Mouse (Mus musculus): ENCODE measurements around the gene Dpp6.

The Dpp6 gene

DNA sequence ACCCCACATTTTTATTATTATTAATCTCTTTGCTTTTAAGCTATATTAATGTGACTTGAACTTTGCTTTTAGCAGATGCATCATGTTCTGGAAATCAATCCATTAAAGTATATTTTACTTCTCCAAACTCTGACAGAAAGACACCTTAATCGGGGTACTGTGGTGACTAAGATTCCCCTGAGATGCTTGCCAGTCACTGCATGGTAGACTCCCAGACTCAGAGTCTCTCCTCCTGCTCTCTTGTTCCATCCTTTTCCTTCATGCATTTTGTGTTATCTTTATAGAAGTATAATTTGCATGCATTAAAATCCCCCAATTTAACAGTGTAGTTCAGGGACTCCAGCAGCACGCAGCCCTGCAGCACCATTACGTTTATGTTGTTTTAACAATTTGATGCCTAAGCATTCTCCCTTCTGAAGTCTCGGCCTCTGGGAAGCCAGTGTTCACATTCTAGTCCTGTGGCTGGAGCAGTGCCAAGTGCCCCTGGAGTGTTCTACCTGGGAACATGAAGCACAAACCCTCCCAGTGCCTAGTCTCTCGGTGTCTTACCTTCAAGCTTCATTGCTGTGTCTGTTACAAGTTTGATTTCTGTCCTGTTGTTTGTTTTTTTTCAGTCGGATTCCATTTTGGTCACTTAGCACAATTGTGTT is 153.1 kb downstream of the Dpp6 start:
- no peak for DNase-seq (ENCODE audit: low spot score)

DNA sequence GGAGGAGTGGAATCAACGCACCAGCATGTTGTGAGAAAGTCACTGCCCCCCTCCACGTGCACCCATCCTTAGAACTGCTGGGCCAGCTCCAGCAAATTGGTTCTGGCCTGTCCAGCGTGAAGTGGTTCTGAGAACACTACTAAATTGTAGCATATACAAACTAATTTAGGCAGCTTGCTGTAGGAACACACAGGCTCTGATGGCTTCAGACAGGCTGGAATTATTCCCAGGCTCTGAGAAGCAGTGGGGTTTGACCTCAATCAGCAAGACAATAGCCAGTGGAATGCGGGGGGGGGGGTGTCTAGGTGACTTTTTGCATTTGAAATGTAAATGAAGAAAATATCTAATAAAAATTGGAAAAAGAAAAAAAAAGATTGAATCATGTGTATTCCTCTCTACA is 156.2 kb downstream of the Dpp6 start:
- no peak for DNase-seq (ENCODE audit: low spot score)

DNA sequence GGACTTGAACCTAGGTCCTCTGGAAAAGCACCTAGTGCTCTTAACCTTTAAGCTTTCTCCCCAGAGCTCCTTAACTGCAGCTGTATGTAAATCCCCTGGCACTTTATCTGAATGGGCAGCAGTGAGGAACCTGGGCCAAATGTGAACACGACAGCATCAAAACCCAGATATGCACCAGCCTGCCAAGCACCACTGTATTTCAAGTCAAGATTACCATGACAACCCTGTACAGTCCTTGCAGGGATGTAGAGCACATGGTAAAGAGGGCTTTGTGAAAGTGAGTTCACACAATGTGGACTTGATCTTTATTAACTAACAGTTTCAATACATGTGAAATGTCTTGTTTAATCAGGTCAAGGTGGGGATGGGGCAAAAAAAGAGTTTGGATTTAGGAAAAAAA is 162.3 kb downstream of the Dpp6 start:
- DNase-seq (ENCODE audit: low spot score), result no peak

- no peak for DNase-seq (ENCODE audit: low spot score)
Measured at GRCm38 (mm10) chr5:26979755-26980154, 162.8 kb downstream of the Dpp6 start.

GRCm38 (mm10) chr5:26985114-26985513 is 168.1 kb downstream of the Dpp6 start:
- DNase-seq (ENCODE audit: low spot score), result no peak

DNA sequence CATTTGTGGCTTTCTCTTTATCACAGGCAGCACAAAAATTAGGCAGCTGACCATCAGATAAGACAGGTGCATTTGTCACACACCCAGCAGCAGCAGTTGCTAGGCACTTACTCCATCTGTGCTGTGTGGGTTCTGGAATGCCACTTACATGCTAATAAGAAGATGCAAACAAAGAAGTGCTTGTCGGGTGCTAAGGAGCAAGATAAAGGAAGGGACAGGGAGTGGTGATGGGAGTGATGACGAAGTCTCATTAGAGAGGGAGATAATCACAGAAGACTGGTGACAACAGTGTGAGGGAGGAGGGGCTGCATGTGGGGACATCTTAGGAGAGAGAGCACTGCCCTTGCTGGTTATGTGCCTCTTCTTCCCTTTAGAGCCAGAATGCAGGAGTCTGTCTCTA is 174.6 kb downstream of the Dpp6 start:
- DNase-seq (ENCODE audit: low spot score), result no peak

GRCm38 (mm10) chr5:27003537-27003936 is 186.5 kb downstream of the Dpp6 start:
- no peak for DNase-seq (ENCODE audit: low spot score)

GRCm38 (mm10) chr5:27009157-27009556 is 192.2 kb downstream of the Dpp6 start:
- DNase-seq (ENCODE audit: low spot score), result no peak

DNA sequence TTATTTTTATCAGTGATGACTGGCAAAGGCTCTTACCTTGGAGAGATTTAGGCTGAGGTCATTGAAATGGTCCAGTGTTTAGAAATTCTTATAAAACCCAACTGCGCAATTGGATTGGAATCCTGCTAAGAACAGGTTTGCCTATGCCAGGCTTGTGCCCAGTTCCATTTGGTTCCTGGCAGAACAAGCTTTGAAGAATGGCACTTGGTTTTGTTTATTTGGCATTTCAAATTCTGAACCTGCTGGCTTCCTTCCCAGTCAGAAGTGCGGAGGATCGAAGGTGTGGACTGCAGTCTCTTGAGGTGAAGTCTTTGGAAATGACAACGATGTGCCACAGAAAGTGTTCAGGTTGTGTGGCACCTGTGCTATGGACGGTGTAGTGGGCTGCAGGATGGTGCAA is 193.6 kb downstream of the Dpp6 start:
- no peak for DNase-seq (ENCODE audit: low spot score)

- no peak for DNase-seq (ENCODE audit: low spot score)
Measured at GRCm38 (mm10) chr5:27018314-27018956, 201.4 kb downstream of the Dpp6 start.

GRCm38 (mm10) chr5:27028611-27029010 is 211.6 kb downstream of the Dpp6 start:
- DNase-seq (ENCODE audit: low spot score), result no peak

DNA sequence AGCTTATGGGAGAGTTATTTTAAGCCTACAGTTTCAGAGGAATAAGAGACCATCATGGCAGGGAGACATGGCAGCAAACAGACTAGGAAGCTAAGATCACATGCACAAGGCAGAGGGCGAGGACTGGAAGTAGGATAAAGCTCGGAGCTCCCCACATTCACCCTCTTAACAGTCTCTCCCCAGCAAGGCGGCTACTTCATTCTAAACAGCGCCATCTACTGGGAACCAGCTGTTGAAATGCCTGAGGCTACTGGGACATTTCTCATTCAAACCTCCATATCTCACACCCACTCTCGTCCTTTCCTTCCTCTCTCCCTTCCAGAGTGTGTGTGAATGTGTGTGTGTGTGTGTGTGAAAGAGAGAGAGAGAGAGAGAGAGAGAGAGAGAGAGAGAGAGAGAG is 212.8 kb downstream of the Dpp6 start:
- no peak for DNase-seq (ENCODE audit: low spot score)

DNA sequence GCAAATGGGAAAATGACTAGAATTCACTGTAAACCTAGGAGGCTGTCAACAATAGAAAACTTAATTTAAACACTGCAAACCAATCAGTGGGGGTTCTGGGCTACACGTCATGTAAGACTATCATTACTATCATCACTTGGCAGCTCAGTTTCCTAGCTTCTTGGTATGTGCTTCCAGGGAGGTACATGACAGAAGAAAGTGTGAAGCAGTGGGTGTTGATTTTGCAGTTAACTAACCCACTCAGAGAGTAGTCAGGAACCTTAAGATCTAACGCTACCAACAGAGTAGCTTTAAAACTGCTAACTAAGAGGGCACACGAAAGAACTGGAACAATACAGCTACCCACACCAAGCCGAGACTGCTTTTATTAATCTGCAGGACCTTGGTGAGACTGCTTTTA is 217.9 kb downstream of the Dpp6 start:
- no peak for DNase-seq (ENCODE audit: low spot score)

DNA sequence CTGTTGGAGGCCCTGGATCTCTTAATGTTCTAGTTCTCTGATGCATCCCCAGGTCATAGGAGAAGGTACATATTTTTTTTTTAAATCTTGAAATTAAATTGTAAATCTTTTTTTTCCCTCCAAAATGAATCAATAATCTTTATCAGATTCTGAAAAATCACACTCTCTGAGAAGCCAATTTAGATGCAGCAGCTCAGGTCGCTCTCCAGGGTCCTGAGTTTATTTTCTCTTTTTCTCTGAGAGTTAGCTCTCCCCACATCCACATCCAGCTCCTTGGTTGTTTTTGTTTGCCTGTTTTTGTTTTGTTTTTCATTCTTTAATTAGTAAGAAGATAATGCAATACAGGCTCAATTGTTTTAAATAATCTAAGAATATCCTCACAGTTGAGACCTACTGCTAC is 218.3 kb downstream of the Dpp6 start:
- DNase-seq (ENCODE audit: low spot score), result no peak

DNA sequence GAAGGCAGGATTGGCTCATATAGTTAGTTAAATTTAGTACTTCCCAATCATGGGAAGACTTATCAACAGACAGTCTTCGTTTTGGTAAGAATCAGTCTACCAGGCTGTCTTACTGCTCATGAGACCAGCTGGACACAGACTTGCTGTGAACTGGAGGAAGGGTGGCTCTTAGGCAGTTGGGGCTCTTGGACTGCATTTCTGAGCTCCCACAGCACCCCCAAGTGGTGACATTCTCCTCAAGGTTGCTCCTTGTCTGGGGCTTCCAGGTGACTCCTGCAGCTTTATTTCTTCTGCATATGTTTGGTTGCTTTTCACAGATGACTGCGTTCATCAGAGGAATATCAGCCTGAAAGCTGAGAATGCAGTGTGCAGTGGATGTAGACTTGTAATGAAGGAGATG is 218.9 kb downstream of the Dpp6 start:
- no peak for DNase-seq (ENCODE audit: low spot score)

DNA sequence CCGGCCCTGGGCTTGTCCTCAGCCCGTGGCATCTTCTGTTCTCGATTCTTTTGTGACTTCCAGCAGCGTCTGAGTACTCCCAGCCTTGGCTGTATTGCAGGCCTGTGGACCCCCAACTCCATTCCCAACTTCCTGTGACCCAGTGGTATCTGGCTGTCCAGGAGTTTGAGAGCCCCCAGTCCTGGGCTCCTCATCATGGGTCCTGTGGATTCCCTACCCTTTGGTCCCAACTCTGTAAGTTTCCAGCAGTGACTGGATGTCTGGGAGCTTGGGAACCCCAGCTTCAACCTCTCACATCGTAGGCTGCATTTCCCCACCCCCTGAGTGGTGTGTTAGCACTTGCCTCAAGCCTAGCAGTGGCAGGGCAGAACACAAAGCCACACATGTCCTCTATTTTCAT is 220.8 kb downstream of the Dpp6 start:
- DNase-seq (ENCODE audit: low spot score), result no peak

- DNase-seq (ENCODE audit: low spot score), result no peak
Measured at GRCm38 (mm10) chr5:27048167-27048566, 231.2 kb downstream of the Dpp6 start.

DNA sequence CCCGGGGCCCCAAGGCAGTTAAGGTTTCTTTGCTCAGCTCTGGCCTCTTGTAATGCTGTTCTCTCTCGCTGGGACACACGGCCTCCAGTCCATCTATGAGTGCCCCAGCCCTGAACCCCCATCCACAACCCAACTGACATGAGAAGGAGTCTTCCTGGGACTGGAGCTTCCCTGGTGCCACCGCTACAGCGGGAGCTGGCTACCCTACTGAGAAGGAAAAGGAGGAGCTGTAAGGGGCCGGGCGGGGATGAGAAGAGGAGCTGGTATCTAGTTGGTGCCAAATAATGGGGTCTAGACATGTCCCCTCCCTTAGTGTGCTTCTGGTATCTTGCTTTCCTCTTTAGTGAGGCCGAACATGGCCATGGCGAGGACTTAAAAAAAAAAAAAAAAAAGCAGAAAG is 231.9 kb downstream of the Dpp6 start:
- DNase-seq (ENCODE audit: low spot score), result no peak

DNA sequence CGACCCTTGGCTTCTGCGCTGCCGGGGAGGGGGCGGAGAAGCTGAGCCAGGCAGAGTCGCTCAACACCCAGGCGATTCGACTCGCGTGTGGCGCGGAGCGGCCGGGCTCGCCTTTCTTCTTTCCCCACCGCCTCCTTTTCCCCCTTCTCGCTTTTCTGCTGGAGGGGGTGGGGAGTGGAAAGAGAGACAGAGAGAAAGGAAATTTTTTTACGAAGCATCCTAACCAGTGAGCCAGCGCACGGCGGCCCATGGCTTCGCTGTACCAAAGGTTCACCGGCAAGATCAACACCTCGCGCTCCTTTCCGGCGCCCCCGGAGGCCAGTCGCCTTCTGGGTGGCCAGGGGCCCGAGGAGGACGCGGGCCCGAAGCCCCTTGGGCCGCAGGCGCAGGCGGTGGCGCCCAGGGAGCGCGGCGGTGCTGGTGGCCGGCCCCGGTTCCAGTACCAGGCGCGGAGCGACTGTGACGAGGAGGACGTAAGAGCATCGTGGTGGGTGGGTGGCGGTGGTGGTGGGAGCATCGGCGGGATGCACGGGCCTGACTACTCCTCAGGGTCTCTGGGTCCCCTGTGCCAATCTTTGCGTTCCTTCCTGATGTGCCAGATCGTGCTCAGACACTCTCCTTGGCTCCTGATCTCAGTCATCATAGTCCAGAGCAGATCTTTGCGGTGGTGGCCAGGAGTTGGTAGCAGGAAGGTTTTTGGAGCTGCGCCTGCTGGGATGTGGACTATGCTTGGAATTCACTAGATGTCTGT is 232.5 kb downstream of the Dpp6 start:
- DNase-seq (ENCODE audit: low spot score), result no peak

- DNase-seq (ENCODE audit: low spot score), result no peak
Measured at GRCm38 (mm10) chr5:27051250-27051649, 234.2 kb downstream of the Dpp6 start.

DNA sequence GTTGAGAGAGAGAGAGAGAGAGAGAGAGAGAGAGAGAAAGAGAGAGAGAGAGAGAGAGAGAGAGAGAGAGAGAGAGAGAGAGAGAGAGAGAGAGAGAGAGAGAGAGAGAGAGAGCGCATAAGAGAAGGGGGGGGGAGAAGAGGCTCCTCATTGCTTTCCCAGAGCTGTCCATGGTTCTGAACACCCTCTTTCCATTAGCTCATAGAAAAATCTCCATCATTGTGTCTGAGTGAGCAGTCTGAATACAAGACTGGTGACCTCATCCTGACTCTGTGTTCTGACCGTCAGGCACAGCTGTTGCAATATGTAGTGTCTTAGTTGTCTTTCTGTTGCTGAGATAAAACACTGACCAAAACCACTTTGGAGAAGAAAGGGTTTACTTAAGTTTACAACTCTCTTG is 235.4 kb downstream of the Dpp6 start:
- DNase-seq (ENCODE audit: low spot score), result no peak

- no peak for DNase-seq (ENCODE audit: low spot score)
Measured at GRCm38 (mm10) chr5:27056436-27056835, 239.4 kb downstream of the Dpp6 start.

DNA sequence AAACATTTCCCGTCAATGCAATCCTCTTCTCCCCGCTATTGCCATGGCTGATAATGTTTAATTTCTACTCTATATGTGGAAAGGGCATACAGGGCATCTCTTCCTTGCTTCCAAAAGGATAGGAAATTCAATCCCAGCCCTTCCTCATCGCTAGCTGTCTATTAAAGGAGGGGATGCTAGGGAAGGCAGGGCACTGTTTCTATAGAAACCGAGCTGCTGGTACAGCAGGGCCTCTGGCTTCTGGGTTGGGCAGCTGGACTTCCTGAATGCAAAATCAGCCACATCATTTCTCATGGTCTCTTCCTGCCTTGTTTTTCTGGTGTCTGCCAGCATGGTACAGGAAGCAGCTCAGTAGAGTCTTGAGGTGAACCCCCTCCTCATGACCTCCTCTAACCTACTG is 243.1 kb downstream of the Dpp6 start:
- no peak for DNase-seq (ENCODE audit: low spot score)

DNA sequence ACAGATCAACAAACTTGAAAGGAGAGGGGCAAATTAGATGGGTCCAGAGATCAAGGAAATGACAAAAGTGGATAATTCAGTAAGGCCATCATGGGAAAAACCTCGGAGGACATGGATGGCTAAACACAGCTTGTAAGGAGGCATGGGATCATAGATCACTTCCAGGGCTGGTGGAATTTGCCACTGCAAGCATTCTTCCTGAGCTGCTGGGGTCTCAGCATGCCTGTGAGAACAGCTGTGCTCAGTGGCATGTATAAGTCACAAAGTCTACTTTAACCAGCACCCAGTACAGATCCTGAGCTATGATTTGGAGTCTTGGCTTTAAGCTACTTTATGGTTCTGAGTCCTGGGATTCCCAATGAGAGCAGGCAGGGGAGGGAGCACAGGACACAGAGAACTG is 246.9 kb downstream of the Dpp6 start:
- DNase-seq (ENCODE audit: low spot score), result no peak

Measured in urinary bladder, postnatal 10 days (tissue).